Mouse (Mus musculus): ENCODE results near the gene Lyg1. TPM values are rescaled to one million over a fixed set of nuclear protein-coding genes. Genes with fewer than 3 reads are reported as not detected.

Gene Lyg1
- total RNA-seq, 2 experiments from 2014 or later: not detected

GRCm38 (mm10) chr1:37956690-37957431, 698 bp downstream of the Lyg1 start:
- intact Hi-C loops (cut with DNase I): no loop called here
- no peak for DNase-seq (ENCODE audit: low spot score in 2 of 2)

DNA sequence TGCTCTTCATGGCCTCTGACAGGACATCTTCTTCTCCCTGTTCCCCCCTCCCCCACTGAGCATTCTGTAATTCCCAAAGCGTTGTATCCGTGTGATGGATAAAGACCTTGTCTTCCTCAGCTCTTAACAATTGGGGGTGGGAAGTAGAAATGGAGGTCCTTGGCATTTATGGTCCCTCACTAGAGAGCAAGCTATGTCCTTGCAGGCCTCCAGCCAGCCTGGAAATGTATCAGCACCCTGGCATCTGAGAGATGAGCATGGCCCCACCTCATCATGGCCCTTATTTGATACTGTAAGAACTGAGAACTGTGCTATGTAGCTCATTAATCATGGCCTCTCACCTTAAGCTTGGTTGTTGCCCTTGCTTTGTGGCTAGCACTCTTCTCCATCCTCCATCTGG, 2.3 kb downstream of the Lyg1 start:
- no peak for DNase-seq (ENCODE audit: low spot score in 2 of 2)
- intact Hi-C loops (cut with DNase I): no loop called here

GRCm38 (mm10) chr1:37954786-37955185, 2.8 kb downstream of the Lyg1 start:
- DNase-seq (ENCODE audit: low spot score in 2 of 2): no peak
- intact Hi-C loops (cut with DNase I): no loop called here

DNA sequence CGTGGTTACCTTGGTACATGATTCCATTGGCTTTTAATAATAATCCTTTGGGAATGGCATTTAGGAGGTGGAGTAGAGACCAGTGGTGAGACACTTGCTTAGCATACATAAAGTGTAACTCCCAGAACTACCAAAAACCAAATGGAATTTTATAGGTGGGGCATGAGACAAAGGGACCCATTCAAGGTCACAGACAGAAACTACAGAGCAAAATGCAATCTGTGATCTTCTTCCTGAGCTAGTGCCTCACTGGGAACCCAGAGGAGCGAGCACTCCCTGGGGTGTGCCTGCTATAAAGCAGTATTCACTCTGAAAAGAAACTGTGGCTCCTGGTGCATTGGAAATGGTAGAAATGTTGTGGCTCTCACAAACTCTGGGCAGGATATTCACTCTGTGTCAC, 8.7 kb downstream of the Lyg1 start:
- DNase-seq (ENCODE audit: low spot score in 2 of 2): no peak
- intact Hi-C loops (cut with DNase I): no loop called here

- DNase-seq (ENCODE audit: low spot score in 2 of 2): no peak
- intact Hi-C loops (cut with DNase I): no loop called here
Measured at GRCm38 (mm10) chr1:37931806-37932205, 25.8 kb downstream of the Lyg1 start.

DNA sequence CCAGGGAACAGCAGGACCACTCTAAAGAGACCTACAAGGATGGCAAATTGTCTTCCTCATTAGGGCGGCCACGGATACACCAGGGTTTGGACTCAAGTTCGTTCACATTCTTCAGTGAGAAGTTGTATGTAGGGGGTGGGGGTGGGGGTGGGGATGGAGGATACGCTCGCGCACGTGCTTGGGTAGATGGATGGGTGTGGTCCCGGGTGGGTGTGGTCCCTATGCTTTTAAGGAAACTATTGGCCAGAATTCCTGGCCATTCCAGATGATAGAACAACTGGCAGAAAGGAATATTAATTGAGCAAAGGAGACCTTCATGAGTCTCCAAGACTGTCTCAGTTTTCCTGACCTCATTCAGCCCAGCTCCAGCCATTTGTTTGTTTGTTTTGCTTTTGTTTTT, 31.6 kb downstream of the Lyg1 start:
- intact Hi-C loops (cut with DNase I): no loop called here
- DNase-seq (ENCODE audit: low spot score in 2 of 2): no peak

DNA sequence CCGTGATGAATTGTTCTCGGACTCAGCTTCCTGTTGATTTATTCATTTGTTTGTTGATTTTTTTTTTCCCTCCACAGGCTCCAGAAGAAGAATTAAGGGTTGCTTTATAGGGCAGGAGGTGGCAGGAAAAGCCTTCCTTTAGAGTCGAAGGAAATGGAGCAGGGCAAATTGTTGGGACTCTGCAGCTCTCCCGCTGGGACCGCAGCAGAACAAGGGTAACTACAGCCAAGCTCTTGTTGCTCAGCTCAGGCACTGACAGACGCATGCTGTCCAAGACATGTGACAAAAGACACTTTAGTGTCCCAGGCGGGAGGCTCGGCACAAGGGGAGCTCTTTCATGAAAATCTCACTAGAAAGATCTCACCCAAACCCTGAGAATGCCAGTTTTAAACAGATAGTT, 35.0 kb downstream of the Lyg1 start:
- no peak for DNase-seq (ENCODE audit: low spot score in 2 of 2)

DNA sequence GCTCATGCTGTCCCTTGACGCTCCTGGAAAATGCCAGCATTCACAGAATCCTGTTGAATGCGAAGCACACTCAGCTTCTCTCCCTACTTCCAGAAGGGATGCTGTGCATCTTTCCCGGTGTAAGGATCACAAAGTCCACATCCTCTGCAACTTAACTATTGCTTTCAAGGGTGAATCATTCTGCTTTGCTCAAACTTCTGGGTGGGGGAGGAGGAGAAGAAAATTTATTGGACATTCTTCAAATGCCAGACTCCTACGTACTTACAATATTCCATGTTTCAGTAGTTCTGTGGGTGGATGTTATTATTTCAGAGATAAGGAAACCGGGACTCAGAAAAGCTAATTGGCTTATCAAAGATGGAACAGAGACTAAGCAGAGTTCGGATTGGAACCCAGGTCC, 39.5 kb downstream of the Lyg1 start:
- no peak for DNase-seq (ENCODE audit: low spot score in 2 of 2)
- intact Hi-C loops (cut with DNase I): loop anchor here (5.0 kb wide), 1 partner anchor 64 kb away; no protein-coding TSS in a partner anchor

More for the DNA sequence above, 35.0 kb downstream of the Lyg1 start:
- intact Hi-C loops (cut with DNase I): no loop called here

GRCm38 (mm10) chr1:37917666-37918065, 39.9 kb downstream of the Lyg1 start:
- intact Hi-C loops (cut with DNase I): loop anchor here (5.0 kb wide), 1 partner anchor 65 kb away; no protein-coding TSS in a partner anchor
- DNase-seq (ENCODE audit: low spot score in 2 of 2): no peak

DNA sequence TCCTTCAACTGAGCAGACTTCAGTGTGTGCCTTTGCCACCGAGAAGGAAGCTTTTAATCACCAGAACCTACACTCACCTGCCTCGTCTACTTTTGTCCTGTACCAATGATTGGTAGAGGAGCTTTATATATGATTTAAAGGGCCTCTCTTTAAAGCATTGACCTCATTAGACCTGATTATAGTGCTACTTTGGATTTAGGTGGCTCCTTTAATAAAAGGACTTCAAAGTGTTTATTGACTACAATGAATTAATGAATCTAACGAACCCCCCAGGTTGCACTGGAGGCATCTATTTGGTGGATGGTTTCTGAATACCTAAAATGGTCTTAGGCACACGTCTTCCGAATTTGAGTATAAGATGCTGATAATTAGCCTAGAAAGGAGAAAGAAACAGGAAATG, 41.2 kb downstream of the Lyg1 start, which contains the start of gene Lyg2:
Gene Lyg2 (minus strand): TSS at position 101 of the 400 bp plus-strand sequence.
- DNase-seq (ENCODE audit: low spot score in 2 of 2): no peak
- intact Hi-C loops (cut with DNase I): loop anchor here (5.0 kb wide), 1 partner anchor 66 kb away; no protein-coding TSS in a partner anchor

DNA sequence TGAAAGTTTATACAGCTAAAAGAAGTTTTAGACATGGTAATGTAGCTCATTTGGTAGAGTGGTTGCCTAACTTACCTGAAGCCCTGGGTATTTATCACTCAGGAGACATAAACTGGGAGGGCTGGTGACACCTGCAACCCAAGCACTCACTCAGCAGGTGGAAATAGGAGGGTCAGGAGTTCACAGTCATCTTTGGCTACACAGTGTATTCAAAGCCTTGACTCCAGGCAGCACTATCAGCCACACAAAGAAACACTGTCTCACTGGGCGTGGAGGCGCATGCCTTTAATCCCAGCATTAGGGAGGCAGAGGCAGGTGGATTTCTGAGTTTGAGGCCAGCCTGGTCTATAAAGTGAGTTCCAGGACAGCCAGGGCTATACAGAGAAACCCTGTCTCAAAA, 44.8 kb downstream of the Lyg1 start:
- intact Hi-C loops (cut with DNase I): no loop called here
- no peak for DNase-seq (ENCODE audit: low spot score in 2 of 2)

DNA sequence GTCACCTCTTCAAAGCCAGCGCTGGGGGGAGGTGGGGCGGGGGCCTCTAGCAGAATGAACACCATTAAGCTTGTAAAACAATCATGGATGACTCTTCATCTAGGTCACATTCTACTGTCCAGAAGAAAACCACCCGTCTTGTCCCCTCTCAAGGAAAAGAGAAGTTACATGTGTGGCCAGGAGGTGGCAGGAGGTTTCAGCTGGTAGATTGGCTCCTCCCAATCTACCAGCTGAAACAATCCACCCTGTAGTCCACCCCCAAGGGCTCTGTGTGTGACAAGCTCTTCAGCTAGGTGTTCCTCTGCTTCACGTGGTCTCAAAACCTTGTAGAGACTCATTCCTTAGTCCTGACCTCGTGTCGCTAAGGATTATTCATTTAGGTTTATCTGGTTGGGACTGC, 54.4 kb downstream of the Lyg1 start:
- intact Hi-C loops (cut with DNase I): loop anchor here (2.0 kb wide), 1 partner anchor 84 kb away; no protein-coding TSS in a partner anchor

GRCm38 (mm10) chr1:37900288-37900687, 57.3 kb downstream of the Lyg1 start:
- no peak for DNase-seq (ENCODE audit: low spot score in 2 of 2)
- intact Hi-C loops (cut with DNase I): no loop called here

More for the DNA sequence above, 54.4 kb downstream of the Lyg1 start:
- no peak for DNase-seq (ENCODE audit: low spot score in 2 of 2)

DNA sequence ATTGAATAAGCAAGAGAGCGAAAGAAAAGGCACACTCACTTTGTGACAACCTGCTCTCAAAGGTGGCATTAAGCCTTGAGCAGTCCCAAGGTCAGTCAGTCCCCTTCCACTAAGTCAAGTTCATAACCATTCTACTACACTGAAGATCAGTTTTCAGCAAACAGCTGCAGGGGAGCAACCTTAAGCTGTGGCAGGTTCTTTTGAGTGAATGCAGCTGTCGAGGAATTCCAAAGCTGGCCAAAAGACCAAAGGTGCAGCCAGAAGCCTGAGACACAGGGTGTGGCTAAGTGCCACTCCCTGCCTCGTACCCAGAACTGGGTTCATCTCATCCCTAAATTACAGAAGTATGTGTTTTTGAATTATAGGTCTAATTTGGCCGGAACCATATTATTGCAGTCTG, 57.7 kb downstream of the Lyg1 start:
- intact Hi-C loops (cut with DNase I): no loop called here
- no peak for DNase-seq (ENCODE audit: low spot score in 2 of 2)

Other genes starting within 250 kb of the Lyg1 start
- 100 to 1,000 TPM; 268 to 288 TPM for gene 2010300C02Rik, start 237.7 kb downstream of the Lyg1 start, total RNA-seq (2021)
- gene Tsga10, start 91.3 kb downstream of the Lyg1 start, total RNA-seq (2021): 10 to 100 TPM; 16.2 to 25.2 TPM
- 1 to 10 TPM; 8.0 to 9.9 TPM for gene Lipt1, start 86.0 kb downstream of the Lyg1 start, total RNA-seq (2021)
- gene Mitd1, start 67.3 kb downstream of the Lyg1 start, total RNA-seq (2021): 10 to 100 TPM in 1 of 2 experiments, 1 to 10 TPM in 1; 9.1 to 10.5 TPM
- gene Mrpl30, start 67.3 kb downstream of the Lyg1 start, total RNA-seq (2021): 100 to 1,000 TPM; 125 to 137 TPM
- not detected for gene Lyg2, start 41.3 kb downstream of the Lyg1 start, total RNA-seq (2021)
- gene Txndc9, start 40.1 kb upstream of the Lyg1 start, total RNA-seq (2021): 10 to 100 TPM; 61.1 to 61.4 TPM
- gene Eif5b, start 40.3 kb upstream of the Lyg1 start, total RNA-seq (2021): 10 to 100 TPM; 33.0 to 40.3 TPM
- 10 to 100 TPM; 33.6 to 42.2 TPM for gene Rev1, start 172.0 kb upstream of the Lyg1 start, total RNA-seq (2021)